Mouse (Mus musculus) skeletal muscle tissue, adult 2 months (tissue): ENCODE data around the gene Prkca.
"Not testable (repeated sequence)": the region's sequence is repeated elsewhere in the genome, so short reads cannot be mapped to it uniquely, and the experiment has no call there.

Experiments used
- DNase-seq: peaks from one replicate; pipeline ENCODE4 v3.0.0-alpha.2; 2012; ENCODE audit warnings: low read depth, low spot score

Gene Prkca

DNA sequence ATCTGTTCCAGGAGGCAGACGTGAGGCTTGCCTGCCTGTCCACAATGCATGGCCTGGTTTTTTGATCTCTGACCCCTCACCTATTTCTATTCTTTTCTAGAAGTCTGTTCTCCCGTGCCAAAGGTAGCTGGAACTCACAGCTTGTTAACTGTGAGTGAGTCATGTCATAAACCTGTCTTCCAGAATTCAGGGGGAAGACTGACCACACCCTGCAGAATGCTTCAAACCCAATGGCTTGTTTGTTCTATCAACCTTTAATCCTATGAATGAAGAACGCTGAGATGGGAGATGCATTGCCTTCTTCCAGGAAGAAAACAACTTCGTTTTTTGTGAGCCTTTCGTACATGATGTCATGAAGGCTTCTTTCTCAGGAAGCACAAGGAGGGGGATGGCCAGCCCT lies 223.0 kb downstream of the Prkca start:
- no peak for DNase-seq

DNA sequence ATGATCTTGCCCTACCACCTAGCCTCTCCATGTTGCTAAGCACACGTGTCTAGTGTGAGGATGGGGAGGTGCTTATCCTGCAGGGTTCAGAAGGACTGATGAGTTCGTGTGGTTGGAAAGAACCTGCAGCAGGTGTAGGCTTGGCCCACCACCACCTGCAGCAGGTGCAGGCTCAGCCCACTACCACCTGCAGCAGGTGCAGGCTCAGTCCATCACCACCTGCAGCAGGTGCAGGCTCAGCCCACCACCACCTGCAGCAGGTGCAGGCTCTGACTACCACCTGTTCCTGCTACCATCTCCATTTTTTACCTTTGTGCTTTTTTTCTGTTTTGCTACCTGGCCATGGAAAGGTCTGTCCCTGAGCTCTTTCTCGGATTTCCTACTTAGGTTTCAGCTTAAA lies 223.9 kb downstream of the Prkca start:
- no peak for DNase-seq

DNA sequence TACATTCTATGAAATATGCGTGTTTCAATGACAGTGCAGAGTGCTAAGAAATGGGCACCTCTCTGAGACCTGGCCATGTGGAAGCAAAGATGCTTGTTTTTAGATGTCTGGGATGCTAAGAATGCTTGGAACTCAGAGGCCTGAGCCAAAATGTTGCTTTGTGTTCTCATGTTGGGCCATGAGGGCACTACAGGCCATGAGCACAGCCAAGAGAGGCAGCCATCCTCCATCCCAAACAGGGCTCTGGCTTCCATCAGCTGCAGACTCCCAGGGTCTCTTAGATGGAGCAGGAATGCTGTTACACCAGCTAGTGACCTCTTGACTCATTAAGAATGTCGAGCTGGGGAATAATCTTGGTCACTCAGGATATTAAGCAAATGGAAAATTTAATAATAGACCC lies 224.9 kb downstream of the Prkca start:
- DNase-seq: no peak

DNA sequence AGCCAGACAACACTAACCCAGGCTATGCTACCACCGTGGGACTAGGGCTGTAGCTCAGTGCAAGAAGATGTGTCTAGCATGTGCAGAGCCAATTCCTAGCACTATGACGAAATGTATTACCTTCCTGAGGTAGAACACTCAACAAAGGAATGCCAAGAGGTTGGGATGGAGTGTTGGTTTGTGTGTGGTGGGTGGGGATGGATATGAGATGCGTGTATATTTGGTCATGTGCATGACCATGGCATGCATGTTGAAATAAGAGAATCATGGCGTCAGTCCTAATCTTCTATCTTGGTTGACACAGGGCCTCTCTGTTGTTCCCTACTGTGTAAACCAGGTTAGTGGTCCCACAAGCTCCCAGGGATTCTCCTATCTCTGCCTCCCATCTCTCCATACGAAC lies 225.5 kb downstream of the Prkca start:
- DNase-seq: no peak

DNA sequence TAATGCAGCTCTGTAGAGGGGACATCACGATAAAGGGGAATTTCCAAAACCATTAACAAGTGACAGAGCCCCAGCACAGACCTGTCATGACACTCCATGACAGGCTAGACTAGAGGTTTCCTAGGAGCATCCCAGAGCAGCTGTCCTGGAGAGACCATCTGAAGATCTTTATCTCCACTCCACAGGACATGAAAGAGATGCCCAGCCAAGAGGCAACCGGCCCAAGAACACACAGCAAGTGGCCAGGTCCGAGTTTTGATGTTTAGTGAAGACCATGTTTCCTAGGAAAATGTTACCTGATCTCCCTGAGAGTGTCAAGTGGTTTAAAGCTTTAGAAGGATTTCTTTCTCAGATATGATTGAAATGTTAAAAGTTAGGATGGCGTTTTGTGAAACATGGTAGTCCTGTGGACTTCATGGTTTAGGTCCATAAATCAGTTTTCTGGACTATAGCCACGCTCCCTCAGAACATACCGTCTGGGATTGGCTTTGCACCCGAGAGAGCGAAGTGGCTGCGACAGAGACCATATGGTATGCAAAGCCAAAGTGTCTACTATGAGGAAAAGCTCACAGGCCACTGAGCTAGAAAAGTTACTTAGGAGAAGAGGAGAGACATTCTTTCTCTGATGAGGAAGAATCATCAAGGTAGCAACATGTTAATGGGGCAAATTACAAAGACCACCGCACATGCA lies 226.2 kb downstream of the Prkca start:
- no peak for DNase-seq

DNA sequence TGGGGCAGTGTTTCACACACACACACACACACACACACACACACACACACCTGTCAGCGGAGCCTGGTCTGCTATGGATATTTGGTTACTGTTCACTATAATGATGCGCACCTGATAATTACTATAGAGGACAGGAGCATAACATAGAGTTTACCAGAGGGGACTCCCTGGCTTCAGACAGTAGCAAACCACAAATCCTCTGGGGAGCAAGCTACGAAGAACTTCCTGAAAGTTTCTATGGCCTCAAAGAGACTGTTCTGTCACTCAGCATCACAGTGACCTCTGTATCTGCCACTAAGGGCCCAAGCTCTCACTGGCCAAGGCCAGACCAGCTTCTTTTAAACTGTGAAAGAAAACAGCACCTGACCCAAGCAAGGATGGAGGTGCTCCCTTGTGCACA lies 229.6 kb downstream of the Prkca start:
- DNase-seq: no peak

DNA sequence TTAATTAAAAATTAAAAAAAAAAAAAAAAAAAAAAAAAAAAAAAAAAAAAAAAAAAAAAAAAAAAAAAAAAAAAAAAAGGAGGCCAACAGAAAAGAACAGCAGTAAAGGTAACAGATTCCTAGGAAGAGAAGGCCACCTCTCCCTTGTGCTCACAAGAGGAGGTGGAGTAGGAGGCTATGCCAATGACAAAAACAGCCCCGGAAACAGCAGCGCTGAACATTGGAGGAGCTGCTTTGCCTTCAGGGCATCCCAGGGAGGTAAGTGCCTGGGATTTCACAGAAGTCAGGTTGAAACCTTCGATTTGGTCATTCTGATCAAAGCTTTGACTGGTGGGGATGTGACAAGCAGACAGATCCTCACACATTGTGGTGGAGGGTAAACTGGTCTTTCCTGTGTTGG lies 231.3 kb downstream of the Prkca start:
- DNase-seq: no peak

DNA sequence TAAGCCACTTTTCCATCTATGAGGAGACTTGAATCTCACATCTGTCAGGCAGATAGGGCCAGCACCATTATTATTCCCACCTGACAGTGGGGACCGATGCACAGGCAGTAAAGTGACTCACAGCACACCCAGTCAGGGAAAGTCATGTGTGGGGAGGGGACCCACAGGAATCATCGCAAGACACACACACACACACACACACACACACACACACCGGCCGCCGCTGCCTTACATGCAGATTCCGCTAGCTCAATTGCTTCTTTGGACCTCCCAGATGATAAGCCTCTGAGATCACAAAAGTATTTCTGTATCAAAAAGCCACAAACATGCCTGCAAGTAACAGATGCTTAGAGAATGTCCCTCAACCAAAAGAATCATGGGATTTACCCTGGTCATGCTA lies 239.6 kb downstream of the Prkca start:
- no peak for DNase-seq

DNA sequence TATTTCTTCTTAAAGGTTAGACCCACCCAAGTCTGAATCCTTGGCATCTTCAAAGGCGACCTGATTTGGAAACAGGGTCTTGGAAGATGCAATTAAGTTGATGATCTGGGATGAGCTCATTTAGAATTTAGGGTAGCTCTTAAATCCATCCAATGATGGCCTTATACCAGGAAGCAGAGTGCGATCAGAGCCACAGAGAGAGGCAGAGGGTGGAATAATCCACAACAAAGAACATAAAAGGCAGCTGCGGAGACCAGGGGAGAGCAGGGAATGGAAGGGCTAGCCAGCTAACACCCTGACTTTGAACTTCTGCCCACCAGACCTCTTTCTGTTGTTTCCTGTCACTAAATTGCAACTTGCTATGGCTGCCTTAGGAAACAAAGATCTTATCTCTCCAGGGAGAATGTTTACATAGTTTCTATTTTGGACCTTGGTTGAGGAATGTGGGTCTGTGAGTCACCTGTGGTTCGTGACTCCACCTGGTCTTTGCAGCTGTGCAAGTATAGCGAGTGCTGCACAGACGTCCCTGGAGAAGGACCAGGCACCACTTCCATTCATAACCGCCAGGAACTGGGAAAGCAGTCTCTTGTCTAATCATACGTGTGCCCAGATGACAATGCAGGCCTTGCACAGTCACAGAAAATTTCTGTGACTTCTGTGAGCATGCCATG lies 242.3 kb downstream of the Prkca start:
- no peak for DNase-seq

DNA sequence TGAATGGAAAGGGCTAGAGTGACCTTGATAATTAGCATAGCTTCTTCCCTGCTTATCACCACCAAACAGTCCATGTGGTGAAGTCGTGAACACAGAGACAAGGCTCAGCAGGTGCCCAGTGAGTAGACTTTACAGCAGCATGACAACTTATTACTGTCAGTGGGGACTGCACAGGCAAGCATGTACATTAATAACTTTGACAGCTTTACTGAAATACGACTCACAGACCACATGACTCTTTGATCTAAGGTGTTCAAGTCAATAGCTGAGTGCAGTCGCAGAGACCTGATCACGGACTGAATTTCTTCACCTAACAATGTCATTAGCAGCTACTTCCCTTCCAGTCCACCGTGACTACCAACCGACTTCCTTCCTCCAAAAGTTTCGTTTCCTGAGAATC lies 245.4 kb downstream of the Prkca start:
- no peak for DNase-seq

DNA sequence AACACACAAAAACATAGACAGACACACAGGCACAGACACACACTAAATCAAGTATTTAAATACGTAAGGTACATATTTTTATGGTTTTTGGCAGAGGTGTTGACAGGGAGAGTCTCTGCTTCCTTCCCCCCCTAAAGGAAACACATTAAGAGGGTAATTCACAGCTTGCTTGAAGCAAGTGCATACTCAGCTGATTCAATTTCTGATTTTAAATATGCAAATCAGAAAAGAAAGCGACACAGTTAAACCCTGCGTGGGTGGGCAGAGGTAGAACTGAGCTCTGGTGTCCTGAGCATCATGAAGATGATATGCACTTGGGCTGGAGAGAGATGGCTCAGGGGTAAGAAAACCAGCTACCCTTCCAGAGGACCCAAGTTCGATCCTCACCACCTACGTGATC lies 248.9 kb downstream of the Prkca start:
- no peak for DNase-seq

DNA sequence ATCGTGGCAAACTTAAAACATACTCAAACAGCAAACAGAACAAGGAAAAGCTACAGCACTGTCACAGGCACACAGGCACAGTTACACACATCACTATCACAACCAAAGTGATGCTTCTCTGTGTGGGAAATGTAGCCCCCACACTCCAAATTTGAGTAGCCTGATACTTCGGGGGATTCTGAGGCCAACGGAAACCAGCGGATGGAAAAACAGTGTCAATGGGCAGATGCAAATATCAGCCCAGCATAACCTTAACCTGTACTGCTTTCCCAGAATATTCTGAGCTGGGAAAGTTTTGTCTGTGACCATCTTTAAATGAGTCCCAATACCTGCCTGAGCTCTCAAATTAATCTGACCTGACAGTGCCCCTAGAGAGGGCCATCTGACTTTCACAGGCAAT lies 250.5 kb downstream of the Prkca start:
- no peak for DNase-seq

DNA sequence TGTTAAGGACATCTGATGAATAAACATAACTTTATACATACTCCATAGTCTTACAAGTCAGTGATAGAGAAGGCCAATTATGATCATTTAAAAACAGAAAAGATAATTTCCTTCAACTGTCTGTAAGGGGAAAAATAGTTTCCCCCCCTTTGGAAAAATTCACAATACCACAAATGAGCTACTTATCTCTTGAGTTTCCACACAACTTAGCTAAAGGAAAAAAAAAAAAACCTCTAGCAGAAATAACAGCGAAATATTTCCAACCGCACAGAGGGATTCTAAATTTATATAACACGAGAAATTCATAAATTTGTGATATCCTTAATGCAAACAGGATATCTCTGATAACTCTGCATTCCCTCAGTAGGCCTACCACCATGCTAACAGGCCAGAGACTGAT lies 252.5 kb downstream of the Prkca start:
- no peak for DNase-seq

DNA sequence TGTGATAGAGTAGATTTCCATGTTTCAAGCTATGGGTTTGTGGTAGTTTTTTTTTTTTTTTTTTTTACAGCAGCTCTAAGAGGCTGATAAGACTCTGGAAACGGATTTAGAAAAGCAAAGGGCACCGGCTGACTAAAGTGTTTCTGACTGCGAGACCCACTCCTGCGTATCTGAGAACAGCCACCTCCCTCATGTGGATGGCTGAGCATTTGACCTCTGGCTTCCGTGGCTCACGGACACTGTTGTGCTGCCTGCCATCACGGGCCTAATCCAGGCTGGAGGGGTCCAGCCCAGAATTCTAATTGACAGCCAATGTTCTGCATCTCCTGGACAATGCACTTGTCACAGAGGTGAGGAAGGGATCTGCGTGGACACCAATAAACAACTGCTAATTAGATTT lies 253.0 kb downstream of the Prkca start:
- DNase-seq: no peak

DNA sequence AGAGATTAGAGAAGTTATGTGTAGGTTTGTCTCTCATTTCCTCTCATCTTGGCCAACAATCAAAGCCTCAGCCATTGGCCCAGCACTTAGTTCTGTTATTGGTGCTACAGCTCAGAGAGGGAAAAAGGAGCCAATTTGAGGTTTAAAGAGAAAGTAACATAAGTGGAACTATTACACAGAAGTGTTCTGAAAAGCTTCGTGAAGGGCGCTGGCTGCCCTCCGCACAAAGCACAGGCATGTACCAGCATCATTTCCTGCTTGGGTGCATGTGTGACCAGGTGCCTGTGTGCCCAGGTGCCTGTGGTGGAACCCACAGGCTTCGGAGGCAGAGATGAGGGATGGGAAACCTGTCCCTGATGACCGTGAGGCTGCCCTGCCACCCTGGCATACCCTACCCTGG lies 255.7 kb downstream of the Prkca start:
- DNase-seq: no peak

DNA sequence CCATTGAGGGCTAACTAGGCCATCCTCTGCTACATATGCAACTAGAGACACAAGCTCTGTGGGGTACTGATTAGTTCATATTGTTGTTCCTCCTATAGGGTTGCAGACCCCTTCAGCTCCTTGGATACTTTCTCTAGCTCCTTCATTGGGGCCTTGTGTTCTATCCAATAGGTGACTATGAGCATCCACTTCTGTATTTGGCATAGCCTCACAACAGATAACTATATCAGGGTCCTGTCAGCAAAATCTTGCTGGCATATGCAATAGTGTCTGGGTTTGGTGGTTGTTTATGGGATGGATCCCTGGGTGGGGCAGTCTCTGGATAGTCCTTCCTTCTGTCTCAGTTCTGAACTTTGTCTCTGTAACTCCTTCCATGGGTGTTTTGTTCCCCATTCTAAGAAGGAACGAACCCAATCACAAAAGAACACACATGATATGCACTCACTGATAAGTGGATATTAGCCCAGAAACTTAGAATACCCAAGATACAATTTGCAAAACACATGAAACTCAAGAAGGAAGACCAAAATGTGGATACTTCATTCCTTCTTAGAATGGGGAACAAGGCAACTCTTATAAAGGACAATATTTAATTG lies 256.5 kb downstream of the Prkca start:
- not testable (repeated sequence) for DNase-seq

DNA sequence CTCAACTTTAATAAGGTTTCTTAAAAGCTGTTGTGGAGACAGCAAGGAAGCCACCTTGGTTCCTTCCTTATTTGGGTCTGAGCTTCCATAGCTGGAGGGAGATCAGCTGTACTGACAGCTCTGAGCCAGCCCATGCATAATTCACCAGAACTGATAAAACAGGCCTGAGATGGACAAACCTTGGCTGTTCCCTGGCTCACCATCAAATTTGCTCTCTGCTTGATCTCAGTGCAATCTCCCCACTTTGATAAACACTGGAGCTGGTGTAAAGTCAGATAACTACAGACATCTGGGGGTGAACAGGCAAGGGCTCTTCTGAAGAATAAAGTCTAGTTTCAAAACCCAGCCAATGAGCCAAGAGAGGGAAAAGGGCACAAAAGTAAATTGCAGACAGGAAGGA lies 261.1 kb downstream of the Prkca start:
- DNase-seq: no peak

DNA sequence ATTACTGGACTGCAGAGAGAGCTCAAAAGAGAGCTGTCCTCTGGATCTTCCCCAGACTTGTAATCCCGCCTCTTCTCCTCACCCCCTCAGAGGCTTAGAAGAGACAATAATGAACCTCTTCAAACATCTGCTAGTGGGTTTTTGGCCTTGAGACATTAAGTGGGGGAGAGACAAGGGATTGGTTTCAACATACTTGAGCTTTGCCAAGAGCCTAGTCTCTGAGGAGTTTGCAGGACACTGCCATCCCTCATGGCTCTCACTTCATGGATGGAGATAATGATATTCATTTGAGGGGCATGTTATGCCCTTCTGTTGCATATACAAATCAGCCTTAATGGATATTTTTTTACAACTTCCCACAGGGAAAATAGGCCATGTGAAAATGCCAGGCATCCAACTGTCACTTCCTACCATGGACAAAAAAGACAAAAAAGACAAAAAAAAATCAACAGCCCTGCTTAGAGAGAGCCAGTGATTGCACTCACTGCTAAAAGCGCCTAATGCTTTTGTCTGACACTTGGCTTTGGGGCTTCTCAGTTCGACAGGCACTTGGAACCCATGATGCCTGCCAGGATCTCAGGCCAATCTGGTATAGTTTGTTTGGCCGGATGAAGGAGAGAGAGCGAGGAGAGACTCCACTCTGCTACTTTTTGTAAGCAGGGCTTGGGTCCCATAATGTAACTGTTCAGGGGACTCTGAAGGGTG lies 263.6 kb downstream of the Prkca start:
- peak; percentile 38 for DNase-seq

DNA sequence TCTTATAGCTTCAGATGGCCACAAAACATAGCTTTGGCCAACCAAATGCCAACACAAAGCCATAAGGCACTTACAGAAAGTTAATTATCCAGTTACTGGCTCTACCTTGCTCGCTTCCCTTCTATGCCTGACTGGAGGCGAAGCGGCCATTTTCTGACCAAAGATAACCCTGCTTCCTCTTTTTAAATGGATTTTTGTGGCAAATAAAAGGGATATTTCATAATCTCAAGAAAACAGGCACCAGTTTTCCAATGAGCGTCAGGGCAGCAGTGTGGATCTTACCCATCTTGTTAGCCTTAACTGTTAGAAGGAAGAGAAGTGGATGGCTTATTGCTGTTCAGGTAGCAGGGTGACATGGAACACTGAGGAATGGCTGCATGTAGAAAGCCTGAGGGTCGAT lies 264.3 kb downstream of the Prkca start:
- no peak for DNase-seq

DNA sequence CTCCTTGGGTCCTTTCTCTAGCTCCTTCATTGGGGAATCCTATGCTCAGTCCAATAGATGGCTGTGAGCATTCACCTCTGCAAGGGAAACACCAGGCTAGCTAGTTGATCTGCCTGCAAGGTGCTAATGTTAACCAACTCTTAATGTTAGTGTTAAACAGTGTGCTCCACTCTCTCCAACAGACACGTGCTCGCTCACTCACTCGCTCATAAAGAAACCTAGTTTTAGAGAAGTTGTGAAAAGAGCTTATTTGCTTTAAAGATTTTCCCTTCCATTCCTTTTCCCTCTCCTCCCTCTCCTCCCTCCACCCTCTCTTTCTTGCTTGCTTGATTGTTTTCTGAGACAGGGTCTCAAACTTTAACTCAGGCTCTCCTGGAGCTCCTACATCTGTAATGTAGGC lies 266.2 kb downstream of the Prkca start:
- no peak for DNase-seq

DNA sequence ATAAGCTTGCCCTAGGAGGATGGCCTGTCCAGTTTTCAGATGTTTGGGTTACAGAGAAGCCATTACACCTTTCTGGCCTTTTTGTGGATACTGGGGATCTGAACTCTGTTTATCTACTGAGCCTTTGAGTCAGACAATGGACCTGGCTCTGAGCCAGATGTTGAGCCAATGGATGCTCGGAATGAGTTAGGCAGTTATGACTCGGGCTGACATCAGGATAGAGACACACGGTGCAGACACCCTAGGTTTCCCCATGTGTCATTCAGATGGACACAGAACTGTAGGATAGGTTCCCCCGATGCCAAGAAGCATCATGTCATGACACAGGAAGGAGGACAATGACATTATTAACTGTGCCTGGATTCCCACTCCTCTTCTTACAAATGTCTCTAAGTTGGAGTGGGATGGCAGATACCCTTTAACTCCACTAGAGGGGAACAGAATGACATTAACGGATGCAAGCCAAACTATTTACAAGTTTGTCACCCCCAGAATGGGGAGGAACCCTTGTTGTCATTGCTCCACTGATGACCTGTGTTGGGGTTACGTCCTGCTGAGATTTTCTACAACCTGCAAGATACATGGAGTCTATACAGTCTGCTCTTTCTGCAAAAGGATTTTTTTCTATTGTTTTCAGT lies 271.0 kb downstream of the Prkca start:
- DNase-seq: no peak

DNA sequence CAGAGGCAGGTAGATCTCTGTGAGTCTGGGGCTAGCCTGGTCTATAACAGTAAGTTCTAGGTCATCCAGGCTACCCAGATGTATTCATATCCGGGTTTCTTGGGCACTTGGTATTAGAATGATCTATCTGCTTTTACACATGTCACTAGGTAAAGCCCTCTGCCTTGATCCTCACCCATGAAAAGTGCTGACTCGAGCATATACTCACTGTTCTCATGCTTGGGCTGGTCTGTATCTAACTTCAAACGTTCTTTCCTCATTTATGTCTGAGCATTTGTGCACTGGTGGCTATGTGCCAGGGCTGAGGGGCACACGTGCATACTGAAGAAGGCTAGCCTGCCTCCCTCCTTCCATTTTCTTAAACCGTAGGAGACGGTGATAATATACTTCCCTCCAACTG lies 272.5 kb downstream of the Prkca start:
- no peak for DNase-seq
